Mouse (Mus musculus) ES-E14 (cell line): ENCODE results near the gene Lrg1.

Experiments used
- CHD2 ChIP-seq: IDR thresholded peaks from 2 replicates; pipeline ENCODE4 v1.6.1; 2014; ENCODE audit warnings: mild to moderate bottlenecking, low read depth, low read length, inconsistent platforms
- HCFC1 ChIP-seq: IDR thresholded peaks from 2 replicates; pipeline ENCODE4 v1.6.1; 2012; ENCODE audit warnings: low read length, inconsistent platforms, borderline replicate concordance; ENCODE audit not compliant: insufficient read depth
- MAFK ChIP-seq: IDR thresholded peaks from 2 replicates; pipeline ENCODE4 v1.6.1; 2014; ENCODE audit warnings: mild to moderate bottlenecking, low read depth, low read length, inconsistent platforms; ENCODE audit not compliant: insufficient read depth
- ZC3H11A ChIP-seq: IDR thresholded peaks from 2 replicates; pipeline ENCODE4 v1.6.1; 2012; ENCODE audit warnings: low read depth, mild to moderate bottlenecking, inconsistent platforms, low read length, borderline replicate concordance

DNA sequence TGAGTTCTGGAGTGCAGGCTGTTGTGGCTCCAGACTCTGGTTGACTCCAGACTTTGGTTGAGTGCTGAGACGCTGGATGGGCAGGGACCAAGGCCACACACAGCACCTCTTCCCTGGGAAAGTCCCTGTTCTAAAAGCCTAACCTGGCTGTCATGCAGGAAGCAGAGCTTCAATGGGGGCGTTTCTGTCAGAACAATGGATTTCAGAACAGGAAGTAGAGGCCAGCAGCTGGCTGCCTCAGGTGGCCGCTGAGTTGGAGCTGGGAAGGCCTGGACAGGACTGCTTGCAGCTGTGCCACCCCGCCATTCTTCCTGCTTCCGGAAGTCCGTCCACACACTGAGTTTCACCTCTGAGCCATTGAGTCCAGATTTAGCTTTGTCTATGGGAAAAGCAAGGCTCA, 48.0 kb upstream of the Lrg1 start:
- TF ChIP-seq ZC3H11A (no peak), HCFC1 (no peak), CHD2 (no peak), MAFK (no peak)
